Mouse (Mus musculus) spleen, postnatal 4 days (tissue): Measurements from ENCODE around the gene Evpl.
"Not testable (repeated sequence)": the region's sequence is repeated elsewhere in the genome, so short reads cannot be mapped to it uniquely, and the experiment has no call there.

Experiments used
- DNase-seq, 2 experiments: peaks; one replicate each; pipeline ENCODE4 v3.0.0; 2022; ENCODE audit warnings: low spot score in 2 of 2

The Evpl gene

DNA sequence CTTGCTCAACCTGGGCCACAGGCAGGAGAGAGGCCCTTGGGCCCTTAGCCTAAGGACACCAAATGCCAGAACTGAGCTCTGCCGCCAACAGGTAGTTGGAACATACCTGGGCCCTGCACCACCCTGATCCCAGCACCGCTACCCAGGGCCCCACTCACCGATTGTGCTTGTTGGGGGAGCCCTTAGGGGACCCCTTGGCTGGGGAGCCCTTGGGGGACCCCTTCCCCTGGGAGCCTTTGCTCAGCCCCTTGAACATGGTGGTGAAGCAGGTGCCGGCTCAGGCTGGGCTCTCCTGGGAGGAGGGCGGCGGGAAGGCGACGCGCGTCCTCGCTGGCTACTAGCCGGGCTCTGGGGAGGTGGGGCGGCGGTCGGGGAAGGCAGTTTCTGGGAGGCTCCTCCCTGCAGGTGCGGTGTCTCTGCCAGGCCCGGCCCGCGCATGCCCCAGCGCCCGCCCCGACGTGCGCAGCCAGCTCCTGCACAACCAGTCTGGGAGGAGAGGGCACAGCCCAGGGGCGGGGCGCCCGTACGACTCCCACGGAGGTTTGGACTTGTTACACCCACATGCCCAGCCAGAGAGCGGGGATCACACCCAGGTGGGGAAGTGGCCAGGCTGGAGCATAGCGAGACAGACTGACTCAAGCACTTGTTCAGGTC, at the start of gene Evpl:
Gene Evpl (minus strand): TSS at position 336 of the 654 bp plus-strand sequence.
- DNase-seq = peak in 1 of 2 experiments; percentile 39

GRCm38 (mm10) chr11:116287351-116287750, 49.5 kb upstream of the Evpl start:
- no peak for DNase-seq

GRCm38 (mm10) chr11:116285770-116286191, 47.9 kb upstream of the Evpl start:
- no peak for DNase-seq

DNA sequence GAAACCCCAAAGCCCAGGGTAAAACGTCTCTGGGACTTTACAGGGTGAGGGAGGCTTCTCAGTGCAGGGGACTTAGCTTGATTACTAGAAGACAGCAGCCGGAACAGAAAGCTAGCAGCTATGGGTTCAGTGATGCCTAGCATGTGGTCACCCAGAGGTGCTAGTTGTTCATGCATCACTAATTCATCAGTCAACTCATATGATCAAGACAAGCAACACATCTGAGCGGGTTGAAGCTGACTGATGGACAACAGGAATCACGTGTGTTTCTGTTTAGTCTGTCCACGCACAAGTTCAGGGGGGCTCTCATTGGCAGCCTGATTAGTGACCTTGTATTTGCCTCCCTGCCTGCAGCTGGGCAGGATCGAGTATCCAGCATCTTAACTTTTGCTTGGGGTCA, 46.1 kb upstream of the Evpl start:
- DNase-seq = no peak

DNA sequence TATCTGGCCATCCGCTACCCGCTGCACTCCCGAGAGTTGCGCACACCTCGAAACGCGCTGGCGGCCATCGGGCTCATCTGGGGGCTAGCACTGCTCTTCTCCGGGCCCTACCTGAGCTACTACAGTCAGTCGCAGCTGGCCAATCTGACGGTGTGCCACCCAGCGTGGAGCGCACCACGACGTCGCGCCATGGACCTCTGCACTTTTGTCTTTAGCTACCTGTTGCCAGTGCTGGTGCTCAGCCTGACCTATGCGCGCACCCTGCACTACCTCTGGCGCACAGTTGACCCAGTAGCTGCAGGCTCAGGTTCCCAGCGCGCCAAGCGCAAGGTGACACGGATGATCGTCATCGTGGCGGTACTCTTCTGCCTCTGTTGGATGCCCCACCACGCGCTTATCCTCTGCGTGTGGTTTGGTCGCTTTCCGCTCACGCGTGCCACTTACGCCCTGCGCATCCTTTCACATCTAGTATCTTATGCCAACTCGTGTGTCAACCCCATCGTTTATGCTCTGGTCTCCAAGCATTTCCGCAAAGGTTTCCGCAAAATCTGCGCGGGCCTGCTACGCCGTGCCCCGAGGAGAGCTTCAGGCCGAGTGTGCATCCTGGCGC, 45.1 kb upstream of the Evpl start:
- DNase-seq = no peak

GRCm38 (mm10) chr11:116282089-116282488, 44.2 kb upstream of the Evpl start:
- DNase-seq = no peak

DNA sequence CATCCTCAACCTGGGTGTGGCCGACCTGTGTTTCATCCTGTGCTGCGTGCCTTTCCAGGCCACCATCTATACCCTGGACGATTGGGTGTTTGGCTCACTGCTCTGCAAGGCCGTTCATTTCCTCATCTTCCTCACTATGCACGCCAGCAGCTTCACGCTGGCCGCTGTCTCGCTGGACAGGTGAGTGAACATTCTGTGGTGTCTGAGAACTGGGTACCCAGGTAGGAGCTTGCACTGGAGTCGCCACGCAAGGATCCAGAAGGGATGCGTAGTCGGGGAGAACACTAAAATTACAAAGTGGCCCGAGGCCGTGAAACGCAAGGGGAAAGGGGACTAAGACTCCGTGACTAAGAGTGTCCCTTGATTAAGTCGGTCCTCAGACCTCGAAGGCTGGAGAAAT, 43.8 kb upstream of the Evpl start:
- DNase-seq = no peak

- no peak for DNase-seq
These were observed 43.1 kb upstream of the Evpl start, which contains the start of gene Galr2 for GRCm38 (mm10) chr11:116280751-116281663. TSS of gene Galr2 (plus strand) at chr11:116280939.

DNA sequence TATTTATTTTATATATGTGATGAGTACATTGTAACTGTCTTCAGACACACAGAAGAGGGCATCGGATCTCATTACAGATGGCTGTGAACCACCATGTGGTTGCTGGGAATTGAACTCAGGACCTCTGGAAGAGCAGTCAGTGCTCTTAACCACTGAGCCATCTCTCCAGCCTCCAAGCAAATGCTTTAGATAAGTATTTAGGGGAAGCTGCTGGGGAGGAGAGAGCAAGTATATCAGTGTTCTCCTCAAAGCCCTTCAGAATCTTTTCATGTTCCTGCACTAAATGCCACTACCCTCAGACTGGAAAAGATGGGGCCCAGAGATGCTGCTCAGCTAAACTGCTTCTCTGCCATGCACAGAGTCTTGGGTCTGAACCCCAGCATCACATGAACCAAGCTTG, 39.3 kb upstream of the Evpl start:
- not testable (repeated sequence) for DNase-seq

GRCm38 (mm10) chr11:116274045-116274666, 36.3 kb upstream of the Evpl start, which contains the start of gene Srp68:
TSS of gene Srp68 (minus strand) at chr11:116274217.
- peak; percentile 92 to 96 for DNase-seq

DNA sequence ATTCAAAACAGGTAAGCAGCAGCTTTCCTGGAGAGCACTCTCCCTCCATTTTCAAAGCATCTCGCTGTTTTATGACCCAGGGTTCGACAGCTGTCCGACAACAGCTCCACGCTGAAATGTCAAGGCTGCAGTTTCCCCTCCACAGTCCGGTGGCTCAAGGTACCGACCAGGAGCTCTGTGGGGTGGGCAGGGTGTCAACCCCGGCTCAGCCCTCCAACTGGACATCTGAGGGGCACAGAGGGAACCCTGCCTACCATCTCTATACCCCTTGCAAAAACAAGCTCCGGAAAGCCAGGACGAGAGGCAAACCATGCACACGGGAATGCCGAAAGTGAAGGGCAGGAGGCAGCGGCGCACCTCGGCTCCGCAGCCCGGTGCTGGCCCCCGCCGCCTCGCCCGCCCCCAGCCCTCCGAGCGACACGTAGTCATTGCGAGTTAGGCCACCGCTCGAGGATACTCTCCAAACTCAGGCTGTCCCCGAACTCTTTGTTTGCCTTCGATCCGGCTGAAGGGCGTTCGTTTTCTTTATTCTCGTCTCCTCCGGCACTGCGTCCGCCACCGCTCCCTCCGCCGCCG, 35.7 kb upstream of the Evpl start:
- DNase-seq = no peak

- no peak for DNase-seq
These were observed 35.0 kb upstream of the Evpl start for GRCm38 (mm10) chr11:116272589-116273468.

DNA sequence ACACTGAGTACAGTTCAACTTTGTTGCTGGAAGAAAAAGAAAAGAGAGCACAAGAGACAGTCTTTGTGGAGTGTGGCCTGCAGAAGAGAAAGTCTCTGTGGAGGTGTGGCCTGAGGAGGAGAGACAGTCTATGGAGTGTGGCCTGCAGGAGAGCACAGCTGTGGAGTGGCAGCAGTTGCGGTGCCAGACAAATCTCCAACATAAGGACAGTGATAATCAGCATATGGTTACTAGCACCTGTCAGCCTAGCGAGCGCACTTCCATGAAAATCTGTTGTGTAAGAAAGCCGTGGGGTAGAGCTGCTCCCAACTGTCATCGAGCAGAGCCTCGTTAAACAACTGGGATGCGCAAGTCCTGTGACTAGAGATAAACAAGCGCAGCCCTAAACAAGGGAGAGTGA, 31.7 kb upstream of the Evpl start:
- DNase-seq = no peak

- no peak for DNase-seq
These were observed 30.4 kb upstream of the Evpl start for GRCm38 (mm10) chr11:116268313-116268712.

DNA sequence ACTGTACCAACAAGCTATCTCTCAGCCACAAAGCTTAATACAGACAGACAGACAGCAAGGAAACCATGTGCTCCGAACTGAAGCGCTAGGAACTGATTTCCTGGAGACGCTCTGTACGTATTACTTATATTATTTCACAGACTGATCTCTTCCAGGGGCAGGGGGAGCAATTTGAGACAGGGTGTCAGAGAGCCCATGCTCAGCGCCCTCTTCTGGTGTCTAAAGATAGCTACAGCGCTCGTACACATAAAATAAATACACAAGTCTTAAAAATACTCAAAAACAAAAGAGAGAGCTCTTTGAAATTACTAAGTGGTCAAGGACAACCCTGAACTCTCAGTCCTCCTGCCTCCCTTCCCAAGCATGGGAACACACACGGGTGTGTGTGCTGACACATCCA, 29.8 kb upstream of the Evpl start:
- no peak for DNase-seq

GRCm38 (mm10) chr11:116265850-116266249, 28.0 kb upstream of the Evpl start:
- no peak for DNase-seq

- no peak for DNase-seq
These were observed 27.5 kb upstream of the Evpl start for GRCm38 (mm10) chr11:116265352-116265751.

DNA sequence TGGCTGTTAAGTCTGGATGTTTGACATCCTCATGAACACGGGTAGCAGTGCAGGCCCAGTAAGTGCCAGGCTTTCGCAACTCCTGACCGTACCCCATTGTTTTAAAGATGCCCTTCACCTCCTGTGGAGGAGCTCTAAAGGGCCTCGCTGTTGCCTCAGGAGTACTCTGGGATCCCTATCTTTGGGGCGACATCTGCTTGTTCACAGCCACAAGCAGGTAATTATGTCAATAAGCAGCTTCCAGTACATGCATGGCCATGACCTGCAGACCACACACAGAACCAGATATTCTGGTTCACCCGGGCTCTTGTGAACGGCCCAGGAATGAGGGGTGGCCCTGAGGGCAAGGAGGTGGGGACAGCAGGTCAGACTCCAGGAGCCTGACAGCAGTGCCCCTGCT, 22.4 kb upstream of the Evpl start:
- DNase-seq = no peak

GRCm38 (mm10) chr11:116259461-116259860, 21.6 kb upstream of the Evpl start:
- DNase-seq = no peak

DNA sequence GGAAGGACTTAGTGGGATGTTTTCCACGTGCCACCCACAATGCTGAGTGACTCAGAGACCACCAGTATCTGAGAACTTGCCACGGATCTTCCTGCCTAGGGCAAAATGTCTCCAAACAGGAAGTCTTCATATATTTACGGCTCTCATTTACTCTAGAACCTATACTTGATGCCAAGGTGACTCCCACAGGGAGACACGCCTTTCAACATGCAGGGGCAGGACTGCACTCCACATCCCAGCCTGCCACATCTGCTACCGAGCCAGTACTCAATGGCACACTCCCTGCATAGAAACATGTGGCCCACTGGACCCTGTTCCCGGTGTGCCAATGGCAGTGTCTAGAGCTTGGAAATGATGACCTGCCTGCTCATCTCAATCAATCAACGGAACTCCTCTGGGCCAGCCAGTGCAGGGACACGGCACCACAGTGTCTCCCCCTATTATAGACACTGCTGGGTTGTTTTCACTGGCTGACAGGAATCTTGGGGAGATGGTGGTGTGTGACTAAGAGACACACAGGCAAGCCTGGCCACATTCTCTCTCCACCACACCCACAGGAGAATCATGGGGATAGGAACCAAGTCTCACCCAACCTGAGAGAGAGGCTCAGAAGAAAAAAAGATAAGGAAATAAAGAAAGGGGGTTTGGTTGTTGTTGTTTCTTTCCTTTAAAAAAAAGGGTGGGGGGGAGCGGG, 18.3 kb upstream of the Evpl start:
- no peak for DNase-seq
